Mouse (Mus musculus) gastrocnemius, adult 18-20 months (tissue): ENCODE data around the gene Stx12. TPM values are rescaled to one million over a fixed set of nuclear protein-coding genes. Genes with fewer than 3 reads are reported as not detected.

Experiments used
- total RNA-seq, 2 experiments: library from RNA; stranded (reverse); gene quantifications; 2 replicates each; pipeline ENCODE4 v1.2.3; 2021

Stx12 gene
- total RNA-seq, 2 experiments from 2014 or later, result 24.6 to 26.5 TPM

Other genes starting within 250 kb of the Stx12 start
- gene Eya3, start 245.5 kb downstream of the Stx12 start, total RNA-seq, result 10 to 100 TPM; 11.7 to 13.4 TPM
- gene Xkr8, start 152.0 kb downstream of the Stx12 start, total RNA-seq, result 1 to 10 TPM in 1 of 2 experiments, under 1 TPM in 1; 0.95 to 1.3 TPM
- gene Smpdl3b, start 127.3 kb downstream of the Stx12 start, total RNA-seq, result 1 to 10 TPM in 1 of 2 experiments, under 1 TPM in 1; 0.48 to 1.2 TPM
- gene Rpa2, start 116.2 kb downstream of the Stx12 start, total RNA-seq, result 10 to 100 TPM; 14.4 to 16.3 TPM
- gene Themis2, start 88.1 kb downstream of the Stx12 start, total RNA-seq, result under 1 TPM; 0.41 to 0.85 TPM
- 10 to 100 TPM; 14.6 to 15.7 TPM for gene Ppp1r8, start 41.3 kb downstream of the Stx12 start, total RNA-seq
- gene Fam76a, start 38.0 kb upstream of the Stx12 start, total RNA-seq, result 10 to 100 TPM; 23.5 to 23.9 TPM
- under 1 TPM; 0.09 to 0.14 TPM for gene Fgr, start 89.6 kb upstream of the Stx12 start, total RNA-seq
- 10 to 100 TPM; 40.6 to 41.6 TPM for gene Ahdc1, start 126.8 kb upstream of the Stx12 start, total RNA-seq
- gene Wasf2, start 246.0 kb upstream of the Stx12 start, total RNA-seq, result 10 to 100 TPM; 29.1 to 33.3 TPM